Comparison of ENCODE assay signal across 8 mouse cellular contexts in genomic region chr4:98321371-98322111, GRCm38 (mm10).
A peak's percentile ranks its signal among the peaks of the same experiment; 100 is the strongest.
DNase-seq lines count a peak whose midpoint lies in the region; ATAC-seq and TF ChIP-seq lines count a peak whose summit lies in the region.

No protein-coding gene starts in this region.

- H3K9ac ChIP-seq in forebrain, postnatal 0 days: peak overlapping the region; percentile 59
- peak overlapping the region; percentile 64 for H3K9ac ChIP-seq in lung, embryonic 14.5 days

- peak overlapping the region; percentile 41 for H3K4me3 ChIP-seq in forebrain, postnatal 0 days (ENCODE audit: low read depth, low read length)
- peak overlapping the region; percentile 27 for H3K4me3 ChIP-seq in lung, embryonic 14.5 days (ENCODE audit: low read depth, low read length)
- peak overlapping the region; percentile 46 for H3K4me3 ChIP-seq in olfactory bulb, adult 2 months (ENCODE audit: insufficient read depth, low read depth, low read length)

- no peak for TF ChIP-seq POLR2A in olfactory bulb, adult 2 months (IDR thresholded peaks at IDR 0.05; ENCODE audit: insufficient read depth, low read depth, low read length)

- H3K36me3 ChIP-seq in forebrain, postnatal 0 days (ENCODE audit: insufficient read depth): no peaks in the 10 kb centered on the region
- H3K36me3 ChIP-seq in lung, embryonic 14.5 days (ENCODE audit: insufficient read depth): no peaks in the 10 kb centered on the region

- ATAC-seq in forebrain, postnatal 0 days: peak; percentile 77
- peak; percentile 58 for ATAC-seq in lung, embryonic 14.5 days (ENCODE audit: insufficient read depth)
- ATAC-seq in monocyte, adult 5-6 weeks (replicated peaks; ENCODE audit: insufficient number of reproducible peaks, low FRiP score, low TSS enrichment, poor library complexity, severe bottlenecking): no peak

- no peak for TF ChIP-seq CTCF in forebrain, postnatal 0 days (IDR thresholded peaks at IDR 0.05; ENCODE audit: low read depth)
- no peak for TF ChIP-seq CTCF in lung, embryonic 14.5 days (IDR thresholded peaks at IDR 0.05; ENCODE audit: low read depth)
- TF ChIP-seq CTCF in olfactory bulb, adult 2 months (IDR thresholded peaks at IDR 0.05; ENCODE audit: insufficient read depth, low read depth, low read length): no peak

- DNase-seq in MEL-GATA-1-ER (ENCODE audit: extremely low read depth, low read depth): peak; percentile 2
- DNase-seq in cerebellum, adult 18-20 months: peak; percentile 53 to 60
- DNase-seq in forebrain, postnatal 0 days: peak; percentile 70
- peak; percentile 66 to 68 for DNase-seq in heart, postnatal 14 days
- DNase-seq in kidney, postnatal 25 days: peak; percentile 72 to 76
- peak; percentile 52 for DNase-seq in lung, embryonic 14.5 days

- H3K9me3 ChIP-seq in forebrain, postnatal 0 days (ENCODE audit: low read length): no peaks in the 10 kb centered on the region
- H3K9me3 ChIP-seq in lung, embryonic 14.5 days (ENCODE audit: low read depth, low read length): no peaks in the 10 kb centered on the region

- WGBS in forebrain, postnatal 0 days: 1% methylated on average over 18 of the region's 18 CpGs
- WGBS in lung, embryonic 14.5 days: 8% methylated on average over 18 of the region's 18 CpGs
- WGBS in olfactory bulb, adult 2 months: 7% methylated on average over 18 of the region's 18 CpGs

- H3K4me1 ChIP-seq in forebrain, postnatal 0 days (ENCODE audit: insufficient read depth): peaks cover 8% of the 10 kb centered on the region
- H3K4me1 ChIP-seq in lung, embryonic 14.5 days (ENCODE audit: insufficient read depth): peaks cover 4% of the 10 kb centered on the region; the same call in 1 of the 2 replicates
- H3K4me1 ChIP-seq in olfactory bulb, adult 2 months (ENCODE audit: control insufficient read depth, insufficient read depth, low read length): peaks cover 4% of the 10 kb centered on the region; the same call in 1 of the 2 replicates

- H3K4me2 ChIP-seq in forebrain, postnatal 0 days (ENCODE audit: low read depth): peak overlapping the region; percentile 69
- peak overlapping the region; percentile 66 for H3K4me2 ChIP-seq in lung, embryonic 14.5 days

- H3K27me3 ChIP-seq in forebrain, postnatal 0 days (ENCODE audit: insufficient read depth, low read length): no peaks in the 10 kb centered on the region
- H3K27me3 ChIP-seq in lung, embryonic 14.5 days (ENCODE audit: insufficient read depth, low read length): no peaks in the 10 kb centered on the region

- H3K27ac ChIP-seq in forebrain, postnatal 0 days (ENCODE audit: low read depth, low read length): peak overlapping the region; percentile 77
- H3K27ac ChIP-seq in lung, embryonic 14.5 days (ENCODE audit: low read depth): peak overlapping the region; percentile 63
- H3K27ac ChIP-seq in olfactory bulb, adult 2 months (ENCODE audit: insufficient read depth, low read depth, low read length): peak overlapping the region; percentile 48; the same call in 1 of the 2 replicates

- intact Hi-C loops in heart, postnatal 14 days (cut with DNase I): loop anchor here (1.0 to 5.0 kb wide), 14 partner anchors 79 to 755 kb away; partner anchors contain the start of gene E130114P18Rik

Comparison
In these comparisons a context has a peak if more than half of its experiments do, and no peak if none do; other contexts are left out.
1. DNase-seq: peak in every context shown above with its lines; median percentile 74 in kidney, postnatal 25 days; 70 in forebrain, postnatal 0 days; 67 in heart, postnatal 14 days; 56 in cerebellum, adult 18-20 months; 52 in lung, embryonic 14.5 days; 2 in MEL-GATA-1-ER.